Mouse (Mus musculus) heart, embryonic 10.5 days (tissue): ENCODE data around the gene Gm5129. TPM values are rescaled to one million over a fixed set of nuclear protein-coding genes. Genes with fewer than 3 reads are reported as not detected.

Experiments used
- DNase-seq: peaks from one replicate; pipeline ENCODE4 v3.0.0-alpha.2; 2017; ENCODE audit warnings: low spot score
- H3K27ac ChIP-seq: fragments of 300-500 bp; sonication (generic); 2 replicates; pipeline ENCODE4 v1.5.1; 2016; ENCODE audit warnings: mild to moderate bottlenecking
- H3K27me3 ChIP-seq: fragments of 300-500 bp; sonication (generic); 2 replicates; pipeline ENCODE4 v1.6.1; 2016; ENCODE audit warnings: mild to moderate bottlenecking; ENCODE audit not compliant: poor library complexity, insufficient read depth, severe bottlenecking
- H3K36me3 ChIP-seq: fragments of 300-500 bp; sonication (generic); 2 replicates; pipeline ENCODE4 v1.6.1; 2016; ENCODE audit warnings: mild to moderate bottlenecking, moderate library complexity
- H3K4me1 ChIP-seq: fragments of 300-500 bp; sonication (generic); 2 replicates; pipeline ENCODE4 v1.6.1; 2016; ENCODE audit warnings: mild to moderate bottlenecking
- H3K4me3 ChIP-seq: fragments of 300-500 bp; sonication (generic); 2 replicates; pipeline ENCODE4 v1.5.1; 2016; ENCODE audit warnings: mild to moderate bottlenecking, moderate library complexity
- H3K9me3 ChIP-seq: fragments of 300-500 bp; sonication (generic); 2 replicates; pipeline ENCODE4 v1.6.1; 2016; ENCODE audit warnings: mild to moderate bottlenecking, moderate library complexity
- WGBS: fragments of 180-500 bp; shearing (Covaris S2); methylation state at CpG from one replicate; pipeline ENCODE4 v1.1.7; 2016; 5-methylcytosine and 5-hydroxymethylcytosine counted together
- polyA plus RNA-seq: library from polyadenylated mRNA; unstranded; fragments of >200 nt; fragmentation: Nextera tagmentation; extraction: Ambion mirVana; gene quantifications from 2 replicates; pipeline ENCODE4 v1.2.1, GENCODE M21; 2016

The Gm5129 gene
- polyA plus RNA-seq, 1 experiment from 2014 or later = not detected

- Histone ChIP-seq H3K4me1 (peaks cover 3% of the 10 kb centered on the region; the same call in 1 of the 2 replicates), H3K4me3 (no peak overlapping the region), H3K36me3 (no peaks in the 10 kb centered on the region), H3K27me3 (no peaks in the 10 kb centered on the region), H3K9me3 (no peaks in the 10 kb centered on the region), H3K27ac (no peak overlapping the region)
- whole genome bisulfite sequencing = 40% methylated on average over 5 of the region's 5 CpGs
- no peak for DNase-seq
These were observed 27.5 kb downstream of the Gm5129 start for GRCm38 (mm10) chr5:29708258-29708657.

- Histone ChIP-seq H3K27ac (no peak overlapping the region), H3K9me3 (no peaks in the 10 kb centered on the region), H3K27me3 (no peaks in the 10 kb centered on the region), H3K4me3 (no peak overlapping the region), H3K36me3 (no peaks in the 10 kb centered on the region), H3K4me1 (peaks cover 3% of the 10 kb centered on the region; the same call in 1 of the 2 replicates)
- WGBS = 75% methylated on average over 4 of the region's 4 CpGs
- DNase-seq = no peak
These were observed 28.5 kb downstream of the Gm5129 start for GRCm38 (mm10) chr5:29707241-29707640.

GRCm38 (mm10) chr5:29699520-29700202 lies 36.1 kb downstream of the Gm5129 start:
- H3K4me3 ChIP-seq = no peak overlapping the region
- no peaks in the 10 kb centered on the region for H3K4me1 ChIP-seq
- H3K27me3 ChIP-seq = no peaks in the 10 kb centered on the region
- H3K36me3 ChIP-seq = no peaks in the 10 kb centered on the region
- no peak for DNase-seq
- WGBS = 76% methylated on average over 2 of the region's 2 CpGs
- H3K9me3 ChIP-seq = no peaks in the 10 kb centered on the region
- H3K27ac ChIP-seq = no peak overlapping the region

- Histone ChIP-seq H3K27ac (no peak overlapping the region), H3K27me3 (no peaks in the 10 kb centered on the region), H3K36me3 (no peaks in the 10 kb centered on the region), H3K4me3 (no peak overlapping the region), H3K9me3 (no peaks in the 10 kb centered on the region), H3K4me1 (no peaks in the 10 kb centered on the region)
- WGBS = 76% methylated on average over 4 of the region's 4 CpGs
- no peak for DNase-seq
These were observed 37.2 kb downstream of the Gm5129 start for GRCm38 (mm10) chr5:29698493-29698892.

- H3K4me3 ChIP-seq = no peak overlapping the region
- H3K27me3 ChIP-seq = no peaks in the 10 kb centered on the region
- no peaks in the 10 kb centered on the region for H3K36me3 ChIP-seq
- no peak overlapping the region for H3K27ac ChIP-seq
- no peak for DNase-seq
- no peaks in the 10 kb centered on the region for H3K4me1 ChIP-seq
- 49% methylated on average over 7 of the region's 7 CpGs for WGBS
- H3K9me3 ChIP-seq = no peaks in the 10 kb centered on the region
These were observed 47.4 kb downstream of the Gm5129 start for GRCm38 (mm10) chr5:29688352-29688751.

GRCm38 (mm10) chr5:29687671-29688070 lies 48.1 kb downstream of the Gm5129 start:
- WGBS = 55% methylated on average over 3 of the region's 3 CpGs
- Histone ChIP-seq H3K27me3 (no peaks in the 10 kb centered on the region), H3K4me3 (no peak overlapping the region), H3K27ac (no peak overlapping the region), H3K36me3 (no peaks in the 10 kb centered on the region), H3K9me3 (no peaks in the 10 kb centered on the region), H3K4me1 (no peaks in the 10 kb centered on the region)
- no peak for DNase-seq

Other genes starting within 250 kb of the Gm5129 start
- gene Ube3c, start 166.7 kb downstream of the Gm5129 start, polyA plus RNA-seq = 22.8 and 29.0 TPM in 2 replicates
- gene Dnajb6, start 248 bp downstream of the Gm5129 start, polyA plus RNA-seq = 110 and 129 TPM in 2 replicates